Mouse (Mus musculus): ENCODE measurements around the gene Dlgap1.

Gene Dlgap1

GRCm38 (mm10) chr17:70849399-70850232 is 880.7 kb downstream of the Dlgap1 start:
- DNase-seq = no peak

- DNase-seq = peak; percentile 30
These were observed 881.5 kb downstream of the Dlgap1 start for GRCm38 (mm10) chr17:70850233-70850995.

- peak; percentile 38 for DNase-seq
These were observed 882.4 kb downstream of the Dlgap1 start for GRCm38 (mm10) chr17:70850996-70851991.

- no peak for DNase-seq
These were observed 883.3 kb downstream of the Dlgap1 start for GRCm38 (mm10) chr17:70852011-70852685.

- peak; percentile 40 for DNase-seq
These were observed 884.0 kb downstream of the Dlgap1 start for GRCm38 (mm10) chr17:70852686-70853386.

GRCm38 (mm10) chr17:70853436-70853905 is 884.6 kb downstream of the Dlgap1 start, which contains the start of gene Tgif1:
TSS of gene Tgif1 (minus strand) at chr17:70853546.
- no peak for DNase-seq

- DNase-seq = no peak
These were observed 885.1 kb downstream of the Dlgap1 start for GRCm38 (mm10) chr17:70854021-70854420.

- DNase-seq = no peak
These were observed 888.1 kb downstream of the Dlgap1 start for GRCm38 (mm10) chr17:70856871-70857415.

GRCm38 (mm10) chr17:70858814-70859213 is 889.9 kb downstream of the Dlgap1 start:
- no peak for DNase-seq

GRCm38 (mm10) chr17:70864117-70864516 is 895.2 kb downstream of the Dlgap1 start:
- no peak for DNase-seq

- DNase-seq = no peak
These were observed 895.8 kb downstream of the Dlgap1 start for GRCm38 (mm10) chr17:70864645-70865044.

GRCm38 (mm10) chr17:70865060-70865604 is 896.3 kb downstream of the Dlgap1 start:
- no peak for DNase-seq

- no peak for DNase-seq
These were observed 897.2 kb downstream of the Dlgap1 start for GRCm38 (mm10) chr17:70866029-70866428.

- DNase-seq = no peak
These were observed 897.8 kb downstream of the Dlgap1 start for GRCm38 (mm10) chr17:70866538-70867114.

- no peak for DNase-seq
These were observed 899.8 kb downstream of the Dlgap1 start for GRCm38 (mm10) chr17:70868577-70869229.

- no peak for DNase-seq
These were observed 901.7 kb downstream of the Dlgap1 start for GRCm38 (mm10) chr17:70870581-70870980.

All from cerebellum, adult 8-10 months (tissue).